ENCODE assay signal across 13 mouse cellular contexts in genomic region chr9:41700683-41701082, GRCm38 (mm10).
A peak's percentile ranks its signal among the peaks of the same experiment; 100 is the strongest.
DNase-seq lines count a peak whose midpoint lies in the region; ATAC-seq and TF ChIP-seq lines count a peak whose summit lies in the region.
"Had no signal": no experiment of that assay in that cellular context is flagged by ENCODE, and none has a peak within 500 bp of the region (broad histone marks: within the 10 kb centered on the region; RNA-seq: fewer than 3 reads in every experiment).

No protein-coding gene starts in this region.

- TF ChIP-seq CTCF in layer of hippocampus, adult 2 months (conservative IDR thresholded peaks at IDR 0.05): no peak

- no peaks in the 10 kb centered on the region for H3K9me3 ChIP-seq in forebrain, embryonic 10.5 days
- H3K9me3 ChIP-seq: lung, embryonic 15.5 days had no signal

- WGBS in forebrain, embryonic 10.5 days: 61% methylated on average over 6 of the region's 6 CpGs

- peaks cover 64% of the 10 kb centered on the region for H3K4me1 ChIP-seq in forebrain, embryonic 10.5 days

- no peak overlapping the region for H3K4me3 ChIP-seq in forebrain, embryonic 10.5 days
- H3K4me3 ChIP-seq in layer of hippocampus, adult 2 months: no peak overlapping the region
- H3K4me3 ChIP-seq: lung, embryonic 15.5 days; myocyte had no signal

- no peak for ATAC-seq in erythroblast, adult 5-6 weeks (replicated peaks; ENCODE audit: low FRiP score, poor library complexity, severe bottlenecking)

- peak overlapping the region; percentile 71 for H3K27ac ChIP-seq in forebrain, embryonic 10.5 days
- no peak overlapping the region for H3K27ac ChIP-seq in layer of hippocampus, adult 2 months
- H3K27ac ChIP-seq: lung, embryonic 15.5 days had no signal

- DNase-seq in layer of hippocampus, adult 11-12 months (ENCODE audit: low spot score): peak; percentile 11
- no peak for DNase-seq in layer of hippocampus, postnatal 25 days (ENCODE audit: extremely low spot score in 1 of 2, low spot score in 1 of 2)
- peak; percentile 75 for DNase-seq in Muller cell, postnatal 12 days (ENCODE audit: inconsistent ontology term)
- no peak for DNase-seq in forebrain, embryonic 10.5 days (ENCODE audit: extremely low spot score, low spot score)
- peak; percentile 11 to 44 for DNase-seq in layer of hippocampus, adult 2 months (ENCODE audit: low spot score in 2 of 2)
- no peak for DNase-seq in thymus, postnatal 10 days (ENCODE audit: low spot score in 2 of 2)
- DNase-seq in gastrocnemius, adult 18-20 months (ENCODE audit: low spot score): no peak
- DNase-seq: adrenal gland, postnatal 25 days; cerebellum, adult 9-11 months; gastrocnemius, postnatal 25 days had no signal

- H3K36me3 ChIP-seq in forebrain, embryonic 10.5 days (replicated peaks): no peaks in the 10 kb centered on the region
- H3K36me3 ChIP-seq: lung, embryonic 15.5 days had no signal

- H3K27me3 ChIP-seq in forebrain, embryonic 10.5 days (ENCODE audit: poor library complexity, severe bottlenecking): no peaks in the 10 kb centered on the region

Comparison
In these comparisons a context has a peak if more than half of its experiments do, and no peak if none do; other contexts are left out.
1. DNase-seq: peak in layer of hippocampus, adult 11-12 months (single experiment), Muller cell, postnatal 12 days (single experiment) and layer of hippocampus, adult 2 months (2 of 2); none in layer of hippocampus, postnatal 25 days (0 of 2), forebrain, embryonic 10.5 days (single experiment), thymus, postnatal 10 days (0 of 2) and gastrocnemius, adult 18-20 months (single experiment).